Mouse (Mus musculus) liver, embryonic 14.5 days (tissue): ENCODE measurements around the gene Acta2. TPM values are rescaled to one million over a fixed set of nuclear protein-coding genes. Genes with fewer than 3 reads are reported as not detected.

Experiments used
- ATAC-seq: fragments of 200-750 bp; cut with Nextera tagmentation; 2 replicates; pipeline ENCODE4 v1.8.0; 2017; ENCODE audit warnings: moderate number of reproducible peaks, mild to moderate bottlenecking, moderate library complexity; ENCODE audit not compliant: insufficient read depth
- DNase-seq, 3 experiments: peaks; one replicate each; pipeline ENCODE4 v3.0.0-alpha.2; 2012 to 2013; ENCODE audit warnings: low read depth in 3 of 3, low spot score in 3 of 3
- H3K27ac ChIP-seq: fragments of 300-500 bp; sonication (generic); 2 replicates; pipeline ENCODE4 v1.5.1; 2014; ENCODE audit warnings: moderate library complexity, mild to moderate bottlenecking, control low read depth, inconsistent platforms
- H3K27me3 ChIP-seq: fragments of 300-500 bp; sonication (generic); 2 replicates; pipeline ENCODE4 v1.6.1; 2014; ENCODE audit warnings: mild to moderate bottlenecking, low read length, moderate library complexity; ENCODE audit not compliant: control insufficient read depth, insufficient read depth
- H3K36me3 ChIP-seq: fragments of 300-500 bp; sonication (generic); replicated peaks from 2 replicates; pipeline ENCODE4 v1.6.1; 2014; ENCODE audit warnings: low read depth; ENCODE audit not compliant: control insufficient read depth, insufficient read depth
- H3K4me1 ChIP-seq, 2 experiments: fragments of 200-500 bp in 1 of 2; fragments of 300-500 bp in 1 of 2; sonication (generic) in 1 of 2; replicated peaks; 2 replicates each; pipeline ENCODE4 v1.6.1; 2012 to 2014; ENCODE audit warnings: antibody characterized with exemption in 1 of 2, inconsistent platforms in 1 of 2, low read length in 1 of 2; ENCODE audit not compliant: control insufficient read depth in 2 of 2, insufficient read depth in 2 of 2
- H3K4me2 ChIP-seq: fragments of 300-500 bp; sonication (generic); 2 replicates; pipeline ENCODE4 v1.6.1; 2014; ENCODE audit warnings: low read depth, mild to moderate bottlenecking, control low read depth, moderate library complexity
- H3K4me3 ChIP-seq, 2 experiments: fragments of 200-500 bp in 1 of 2; fragments of 300-500 bp in 1 of 2; sonication (generic) in 1 of 2; 2 replicates each; pipeline ENCODE4 v1.5.1; 2012 to 2014; ENCODE audit warnings: low read depth in 2 of 2, low read length in 2 of 2, mild to moderate bottlenecking in 2 of 2, control low read depth in 1 of 2, inconsistent platforms in 1 of 2, moderate library complexity in 1 of 2; ENCODE audit not compliant: insufficient read depth in 1 of 2
- H3K9ac ChIP-seq: fragments of 300-500 bp; sonication (generic); replicated peaks from 2 replicates; pipeline ENCODE4 v1.6.1; 2014; ENCODE audit warnings: mild to moderate bottlenecking, control low read depth, moderate library complexity
- H3K9me3 ChIP-seq: fragments of 300-500 bp; sonication (generic); 2 replicates; pipeline ENCODE4 v1.6.1; 2016; ENCODE audit warnings: low read length, mixed read lengths; ENCODE audit not compliant: control insufficient read depth
- CTCF ChIP-seq: IDR thresholded peaks from 2 replicates; pipeline ENCODE4 v1.5.1; 2016; ENCODE audit warnings: antibody characterized with exemption, low read depth, control low read depth
- EP300 ChIP-seq: IDR thresholded peaks from 2 replicates; pipeline ENCODE4 v1.6.1; 2016; ENCODE audit warnings: antibody characterized with exemption, low read depth
- WGBS: fragments of 180-500 bp; shearing (Covaris S2); extraction: QIAGEN DNeasy Blood & Tissue Kit; methylation state at CpG from one replicate; pipeline ENCODE4 v1.1.7; 2014; ENCODE audit not compliant: insufficient replicate concordance; 5-methylcytosine and 5-hydroxymethylcytosine counted together
- polyA plus RNA-seq, 2 experiments: library from polyadenylated mRNA; depleted of rRNA in 1 of 2; stranded (reverse) in 1 of 2; unstranded in 1 of 2; fragments of >200 nt; fragmentation: Nextera tagmentation in 1 of 2; extraction: Ambion mirVana in 1 of 2; gene quantifications; 2 replicates each; pipeline versions ENCODE4 v1.2.1 to v1.2.3; 2012 to 2014

Gene Acta2
- polyA plus RNA-seq, 2 experiments: 11.9 to 12.8 TPM

GRCm38 (mm10) chr19:34193683-34194082, 61.7 kb downstream of the Acta2 start:
- TF ChIP-seq EP300: no peak
- TF ChIP-seq CTCF: no peak
- no peak for DNase-seq
- Histone ChIP-seq H3K27ac (no peak overlapping the region), H3K4me2 (peak overlapping the region; percentile 86), H3K4me1 (0 out of 4 replicates have a peak, but pooled peaks cover 0 to 5% of the 10 kb centered on the region in 2 experiments), H3K9me3 (no peaks in the 10 kb centered on the region), H3K27me3 (no peaks in the 10 kb centered on the region), H3K9ac (no peak overlapping the region; the same call in 1 of the 2 replicates), H3K36me3 (no peaks in the 10 kb centered on the region), H3K4me3 (peak overlapping the region; percentile 11 to 58; a peak in 3 of 4 replicates)
- WGBS: 58% methylated on average over 9 of the region's 9 CpGs
- no peak for ATAC-seq

- Histone ChIP-seq H3K4me2 (peak overlapping the region; percentile 86), H3K36me3 (no peaks in the 10 kb centered on the region), H3K27me3 (no peaks in the 10 kb centered on the region), H3K4me1 (0 out of 4 replicates have a peak, but pooled peaks cover 0 to 5% of the 10 kb centered on the region in 2 experiments), H3K9ac (peak overlapping the region; percentile 54), H3K27ac (no peak overlapping the region), H3K4me3 (peak overlapping the region; percentile 58 to 60), H3K9me3 (no peaks in the 10 kb centered on the region)
- TF ChIP-seq EP300 (no peak), CTCF (no peak)
- 2% methylated on average over 9 of the region's 9 CpGs for WGBS
- ATAC-seq (no peak), DNase-seq (no peak)
These were observed 62.2 kb downstream of the Acta2 start for GRCm38 (mm10) chr19:34193149-34193548.

GRCm38 (mm10) chr19:34192008-34192963, 63.1 kb downstream of the Acta2 start, which contains the start of gene Stambpl1:
Gene Stambpl1 (plus strand): TSS chr19:34192229.
- Histone ChIP-seq H3K27ac (no peak within 1 kb of the TSS), H3K36me3 (no peaks in the 10 kb centered on the region), H3K4me1 (0 out of 4 replicates have a peak, but pooled peaks cover 0 to 5% of the 10 kb centered on the region in 2 experiments), H3K4me2 (peak within 1 kb of the TSS; percentile 86), H3K9me3 (no peaks in the 10 kb centered on the region), H3K4me3 (peak within 1 kb of the TSS; percentile 58 to 60), H3K9ac (peak within 1 kb of the TSS; percentile 54), H3K27me3 (no peaks in the 10 kb centered on the region)
- DNase-seq (peak in 1 of 3 experiments; percentile 22), ATAC-seq (peak; percentile 76)
- 1% methylated on average over 61 of the region's 62 CpGs for WGBS
- TF ChIP-seq EP300 (no peak), CTCF (no peak)

- Histone ChIP-seq H3K4me1 (0 out of 4 replicates have a peak, but pooled peaks cover 0 to 5% of the 10 kb centered on the region in 2 experiments), H3K27me3 (no peaks in the 10 kb centered on the region), H3K36me3 (no peaks in the 10 kb centered on the region), H3K27ac (no peak overlapping the region), H3K9ac (no peak overlapping the region), H3K4me3 (peak overlapping the region; percentile 22 to 58; a peak in 2 of 4 replicates), H3K9me3 (no peaks in the 10 kb centered on the region), H3K4me2 (peak overlapping the region; percentile 86)
- no peak for DNase-seq
- TF ChIP-seq EP300 (no peak), CTCF (no peak)
- ATAC-seq: no peak
- 38% methylated on average over 10 of the region's 10 CpGs for WGBS
These were observed 63.8 kb downstream of the Acta2 start for GRCm38 (mm10) chr19:34191645-34192007.

Other genes starting within 250 kb of the Acta2 start
- gene Lipk, start 247.3 kb downstream of the Acta2 start, polyA plus RNA-seq (2012; rRNA removed): not detected in 2 replicates
- gene Lipk, start 247.3 kb downstream of the Acta2 start, polyA plus RNA-seq (2014; fragmentation: Nextera tagmentation; extraction: Ambion mirVana): not detected in 2 replicates
- not detected in 2 replicates for gene Lipn, start 188.2 kb downstream of the Acta2 start, polyA plus RNA-seq (2012; rRNA removed)
- gene Lipn, start 188.2 kb downstream of the Acta2 start, polyA plus RNA-seq (2014; fragmentation: Nextera tagmentation; extraction: Ambion mirVana): not detected in 2 replicates
- 0.02 TPM in 1 of 2 replicates, not detected in the other for gene Lipm, start 154.7 kb downstream of the Acta2 start, polyA plus RNA-seq (2012; rRNA removed)
- gene Lipm, start 154.7 kb downstream of the Acta2 start, polyA plus RNA-seq (2014; fragmentation: Nextera tagmentation; extraction: Ambion mirVana): not detected in 2 replicates
- gene Ankrd22, start 89.5 kb downstream of the Acta2 start, polyA plus RNA-seq (2012; rRNA removed): 0.12 and 0.13 TPM in 2 replicates
- gene Ankrd22, start 89.5 kb downstream of the Acta2 start, polyA plus RNA-seq (2014; fragmentation: Nextera tagmentation; extraction: Ambion mirVana): 0.09 and 0.22 TPM in 2 replicates
- 1.3 and 1.8 TPM in 2 replicates for gene Stambpl1, start 63.4 kb downstream of the Acta2 start, polyA plus RNA-seq (2012; rRNA removed)
- gene Stambpl1, start 63.4 kb downstream of the Acta2 start, polyA plus RNA-seq (2014; fragmentation: Nextera tagmentation; extraction: Ambion mirVana): 2.4 and 2.8 TPM in 2 replicates
- gene Fas, start 35.1 kb upstream of the Acta2 start, polyA plus RNA-seq (2012; rRNA removed): 0.37 and 0.99 TPM in 2 replicates
- gene Fas, start 35.1 kb upstream of the Acta2 start, polyA plus RNA-seq (2014; fragmentation: Nextera tagmentation; extraction: Ambion mirVana): 2.1 and 3.2 TPM in 2 replicates
- gene Ch25h, start 219.6 kb upstream of the Acta2 start, polyA plus RNA-seq (2012; rRNA removed): 0.15 and 0.29 TPM in 2 replicates
- not detected in 2 replicates for gene Ch25h, start 219.6 kb upstream of the Acta2 start, polyA plus RNA-seq (2014; fragmentation: Nextera tagmentation; extraction: Ambion mirVana)